Mouse (Mus musculus): ENCODE data around the gene Aff3.

Aff3 gene

GRCm38 (mm10) chr1:38286551-38286950 lies 378.2 kb downstream of the Aff3 start:
- DNase-seq (ENCODE audit: low spot score), result no peak

DNA sequence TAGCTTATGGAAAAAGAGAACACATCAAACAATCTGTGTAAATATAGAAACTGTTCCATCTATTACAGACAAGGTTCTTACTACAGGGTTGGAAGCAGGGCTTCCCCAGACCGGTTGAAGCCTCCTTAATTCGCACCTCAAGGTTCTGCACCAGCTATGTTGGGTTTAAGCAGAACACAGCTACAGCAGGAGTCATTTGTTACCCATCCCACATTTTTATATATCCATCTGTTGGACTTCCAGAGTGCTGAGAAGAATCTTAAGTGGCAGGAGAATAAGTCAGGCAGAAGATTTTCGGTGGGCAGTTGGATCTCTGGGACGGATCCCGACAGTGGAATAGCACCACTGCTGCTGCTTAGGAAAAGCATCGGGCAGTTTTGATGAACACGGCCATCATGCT lies 384.2 kb downstream of the Aff3 start:
- DNase-seq (ENCODE audit: low spot score), result no peak

GRCm38 (mm10) chr1:38271312-38271711 lies 393.4 kb downstream of the Aff3 start:
- no peak for DNase-seq (ENCODE audit: low spot score)

GRCm38 (mm10) chr1:38268246-38269042 lies 396.3 kb downstream of the Aff3 start:
- no peak for DNase-seq (ENCODE audit: low spot score)

DNA sequence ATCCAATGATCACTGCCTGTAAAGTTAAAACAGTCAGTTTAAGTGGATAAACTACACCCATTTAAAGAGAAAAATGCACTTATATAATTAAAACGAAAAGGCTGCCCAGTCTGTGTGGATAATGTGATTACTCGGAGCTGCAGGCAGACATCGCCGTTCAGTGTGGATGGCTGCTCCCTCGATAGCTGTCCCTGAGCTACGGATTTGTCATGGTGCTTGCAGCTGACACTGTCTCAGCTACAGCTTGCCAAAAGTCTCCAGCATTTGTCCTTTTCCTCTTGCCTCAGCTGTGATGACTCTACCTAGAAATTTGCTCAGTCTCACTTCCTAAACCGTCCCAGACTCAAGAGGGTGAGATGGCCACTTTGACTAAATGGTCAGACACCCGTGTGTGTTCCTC lies 401.5 kb downstream of the Aff3 start:
- DNase-seq (ENCODE audit: low spot score), result no peak

DNA sequence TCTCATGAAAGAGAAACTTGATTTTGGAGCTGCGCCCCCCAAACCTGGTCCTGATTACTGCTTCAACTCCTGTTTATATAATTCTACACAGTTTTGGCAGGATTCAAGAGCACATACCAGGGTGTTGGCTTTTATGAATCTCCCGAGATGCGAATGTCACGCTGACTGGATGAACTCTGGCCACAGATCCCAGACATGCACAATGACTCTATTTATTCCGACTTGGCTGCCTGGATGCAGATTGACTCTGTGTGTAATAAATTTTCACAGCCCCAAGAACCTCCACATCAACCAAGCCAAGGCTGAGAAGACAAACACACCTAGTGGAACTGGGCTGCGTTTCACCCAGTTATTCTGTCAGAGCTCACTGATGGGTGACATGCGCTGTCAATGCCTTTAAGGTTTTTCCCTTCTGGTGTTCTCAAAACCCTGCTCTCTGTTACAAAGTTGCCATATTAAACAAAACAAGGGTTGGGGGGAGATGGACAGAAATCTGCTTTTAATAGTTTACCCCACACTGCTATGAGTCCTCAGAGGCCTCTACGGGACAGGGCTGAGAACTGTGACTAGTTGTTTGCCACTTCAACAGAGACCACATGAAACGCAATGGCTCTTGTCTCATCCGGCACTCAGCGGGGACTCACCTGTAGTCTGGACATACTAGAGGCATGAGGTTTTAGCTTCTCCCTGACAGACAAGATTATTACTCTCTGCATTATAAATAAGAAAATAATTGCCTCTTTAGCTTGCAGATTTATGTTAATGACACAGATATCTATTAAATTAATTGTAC lies 402.2 kb downstream of the Aff3 start:
- peak; percentile 27 for DNase-seq (ENCODE audit: low spot score)

GRCm38 (mm10) chr1:38261076-38261475 lies 403.7 kb downstream of the Aff3 start:
- DNase-seq (ENCODE audit: low spot score), result no peak

GRCm38 (mm10) chr1:38259541-38260338 lies 405.0 kb downstream of the Aff3 start:
- DNase-seq (ENCODE audit: low spot score), result no peak

- no peak for DNase-seq (ENCODE audit: low spot score)
Observed at GRCm38 (mm10) chr1:38254426-38254825, 410.3 kb downstream of the Aff3 start.

DNA sequence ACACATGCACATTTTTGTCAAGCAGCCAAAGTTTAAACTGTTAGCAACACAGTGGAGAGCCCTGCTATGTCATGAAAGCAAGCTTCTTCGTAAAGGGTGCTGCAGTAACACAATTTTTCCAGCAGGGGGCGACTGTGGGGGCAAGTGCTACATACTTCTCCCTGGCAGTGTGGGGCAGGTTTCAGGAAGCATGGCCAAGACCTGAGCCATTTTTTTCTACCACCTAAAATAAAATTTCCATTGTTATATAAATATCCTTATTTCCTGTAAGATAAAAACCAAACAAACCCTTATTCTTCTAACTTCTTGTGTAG lies 412.0 kb downstream of the Aff3 start:
- DNase-seq (ENCODE audit: low spot score), result no peak

GRCm38 (mm10) chr1:38252031-38252765 lies 412.6 kb downstream of the Aff3 start:
- no peak for DNase-seq (ENCODE audit: low spot score)

DNA sequence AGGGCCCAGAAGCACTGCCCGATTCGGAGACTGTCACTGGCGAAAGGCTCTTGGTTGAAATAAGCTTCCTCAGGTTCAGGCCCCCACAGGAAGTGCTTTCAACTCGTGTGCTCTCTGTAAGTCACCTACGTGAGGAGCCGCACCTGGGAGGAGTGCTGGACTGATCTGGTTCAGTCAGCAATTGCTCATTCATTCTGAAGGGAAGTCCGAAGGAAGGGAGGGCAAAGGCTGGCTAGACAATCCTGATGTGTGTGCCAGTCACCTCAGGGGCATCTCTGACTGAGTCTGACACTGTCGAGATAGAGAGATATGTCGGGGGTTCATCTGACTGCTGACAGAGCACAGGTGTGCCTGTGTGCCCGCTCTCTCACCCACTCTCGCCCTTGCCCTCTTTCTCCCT lies 413.3 kb downstream of the Aff3 start:
- DNase-seq (ENCODE audit: low spot score), result no peak

DNA sequence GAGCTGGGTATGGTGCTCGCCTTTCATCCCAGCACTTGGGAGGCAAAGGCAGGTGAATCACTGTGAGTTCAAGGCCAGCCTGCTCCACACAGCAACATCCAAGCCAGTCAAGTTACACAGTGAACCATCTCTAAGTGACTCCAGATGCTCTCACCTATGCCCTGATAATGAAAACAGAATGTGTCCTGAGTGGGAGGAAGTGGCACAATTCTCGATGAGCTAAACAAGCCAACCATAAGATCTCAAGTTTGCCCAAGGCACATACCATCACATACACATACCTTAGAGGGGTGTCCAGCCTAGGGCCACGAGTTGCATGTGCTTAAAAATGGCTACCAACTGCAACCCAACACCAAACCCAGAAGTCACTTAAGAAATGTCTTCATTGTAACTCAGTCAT lies 414.5 kb downstream of the Aff3 start:
- DNase-seq (ENCODE audit: low spot score), result no peak

DNA sequence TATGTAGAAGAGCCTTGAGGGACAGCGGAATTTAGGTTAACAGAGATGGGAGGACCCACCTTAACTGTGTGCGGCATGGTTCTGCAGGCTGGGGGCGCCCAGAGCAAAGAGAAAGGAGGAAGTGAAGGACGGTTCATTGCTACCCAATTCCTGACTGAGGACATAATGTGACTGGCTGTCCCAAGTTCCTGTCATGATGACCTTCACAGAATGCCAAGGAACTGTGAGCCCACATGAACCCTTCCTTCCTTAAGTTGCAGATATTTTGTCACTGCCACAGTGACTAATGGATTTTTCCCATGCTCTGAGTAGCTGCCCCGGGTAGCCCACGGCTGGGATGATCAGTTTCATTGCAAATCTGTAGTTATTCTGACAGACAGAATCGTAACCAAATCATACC lies 415.2 kb downstream of the Aff3 start:
- DNase-seq (ENCODE audit: low spot score), result no peak

DNA sequence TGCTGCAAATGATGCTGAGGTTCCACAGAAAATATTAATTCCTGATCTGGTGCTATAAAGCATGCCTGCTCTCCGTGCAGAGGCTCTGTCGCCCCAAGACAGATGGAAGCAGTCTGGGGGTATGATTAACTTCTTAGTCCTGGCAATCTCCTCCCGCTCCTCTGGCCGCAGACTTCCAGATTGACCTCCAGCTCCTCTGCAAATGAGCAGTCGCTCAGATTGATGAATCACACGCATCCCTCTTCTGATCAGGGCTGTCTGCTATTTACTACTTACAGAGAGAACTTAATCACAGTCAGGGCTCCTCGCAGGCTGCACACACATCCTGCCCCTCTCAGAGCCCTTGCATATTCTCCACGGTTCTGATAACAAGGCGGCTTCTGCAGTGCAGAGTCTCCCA lies 416.7 kb downstream of the Aff3 start:
- DNase-seq (ENCODE audit: low spot score), result no peak

DNA sequence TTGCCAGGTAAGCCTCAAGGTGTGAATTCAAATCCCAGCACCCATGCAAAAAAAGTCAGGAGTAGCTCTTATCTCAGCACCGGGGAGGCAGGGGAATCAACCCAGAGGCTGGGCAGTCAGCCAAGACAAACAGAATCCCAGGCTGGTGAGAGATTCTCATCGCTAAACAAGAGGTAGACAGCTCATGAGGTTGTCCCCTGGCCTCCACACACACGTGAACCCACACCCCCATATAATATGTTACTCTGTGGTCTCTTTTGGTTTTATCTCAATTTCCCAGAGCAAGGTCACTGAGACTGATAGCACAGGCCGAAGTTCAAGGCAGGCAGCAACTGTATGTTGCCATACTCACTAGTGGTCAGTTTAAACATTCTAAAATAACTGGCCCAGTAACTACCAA lies 422.2 kb downstream of the Aff3 start:
- DNase-seq (ENCODE audit: low spot score), result no peak

GRCm38 (mm10) chr1:38241801-38242200 lies 423.0 kb downstream of the Aff3 start:
- DNase-seq (ENCODE audit: low spot score), result peak; percentile 33

GRCm38 (mm10) chr1:38241221-38241666 lies 423.5 kb downstream of the Aff3 start:
- no peak for DNase-seq (ENCODE audit: low spot score)

- DNase-seq (ENCODE audit: low spot score), result no peak
Observed at GRCm38 (mm10) chr1:38240438-38241220, 424.1 kb downstream of the Aff3 start.

DNA sequence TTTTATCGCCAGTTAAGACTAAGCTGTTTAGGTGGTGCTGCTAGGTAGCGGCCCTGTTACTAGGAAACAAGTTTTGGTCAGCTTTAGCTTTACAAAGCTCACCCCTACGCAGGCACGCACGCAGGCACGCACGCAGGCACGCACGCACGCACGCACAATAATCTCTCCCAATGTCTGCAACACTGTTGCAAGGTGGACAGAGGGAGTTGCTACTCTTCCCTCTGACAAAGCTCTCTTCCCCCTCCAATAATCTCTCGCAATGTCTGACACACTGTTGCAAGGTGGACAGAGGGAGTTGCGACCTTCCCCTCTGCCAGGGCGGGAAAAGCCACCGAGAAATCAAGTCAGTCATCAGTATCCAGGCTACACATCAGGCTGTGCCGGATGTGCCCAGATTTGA lies 425.2 kb downstream of the Aff3 start:
- DNase-seq (ENCODE audit: low spot score), result no peak

GRCm38 (mm10) chr1:38237831-38238230 lies 426.9 kb downstream of the Aff3 start:
- no peak for DNase-seq (ENCODE audit: low spot score)
